Mouse (Mus musculus) myocyte (in vitro differentiated cells): ENCODE results near the gene Ttll11.

Experiments used
- POLR2A ChIP-seq: IDR thresholded peaks from one replicate; pipeline ENCODE4 v1.6.1; 2011; ENCODE audit warnings: low read depth, mild to moderate bottlenecking, control low read depth, moderate library complexity; ENCODE audit not compliant: insufficient read length
- USF1 ChIP-seq: IDR thresholded peaks from one replicate; pipeline ENCODE4 v1.6.1; 2011; ENCODE audit warnings: low read depth, mild to moderate bottlenecking, control low read depth, moderate library complexity

DNA sequence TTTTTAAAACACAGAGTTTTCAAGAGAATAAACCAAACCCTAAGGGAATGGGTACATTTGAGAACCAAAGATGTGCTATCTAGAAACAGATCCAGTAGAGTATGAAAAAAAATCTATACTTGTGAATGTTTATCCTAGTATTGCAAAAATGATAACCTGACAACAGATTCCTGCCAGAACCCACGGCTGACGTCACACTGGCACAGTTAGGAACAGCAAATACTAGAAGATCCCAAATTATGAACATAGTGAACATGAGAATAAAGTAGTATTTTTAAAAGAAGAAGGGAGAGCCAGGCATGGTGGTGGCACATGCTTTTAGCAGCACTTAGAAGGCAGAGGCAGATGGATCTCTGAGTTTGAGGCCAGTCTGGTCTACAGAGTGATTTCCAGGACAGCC, 122.8 kb downstream of the Ttll11 start:
- TF ChIP-seq POLR2A = no peak
- TF ChIP-seq USF1 = no peak
